Mouse (Mus musculus) forebrain, embryonic 10.5 days (tissue): ENCODE results near the gene Mcf2l. TPM values are rescaled to one million over a fixed set of nuclear protein-coding genes. Genes with fewer than 3 reads are reported as not detected.
A peak's percentile ranks its signal among the peaks of the same experiment; 100 is the strongest.

Experiments used
- DNase-seq: peaks from one replicate; pipeline ENCODE4 v3.0.0-alpha.2; 2017; ENCODE audit warnings: low spot score; ENCODE audit errors: extremely low spot score
- H3K27ac ChIP-seq: fragments of 300-500 bp; sonication (generic); 2 replicates; pipeline ENCODE4 v1.5.1; 2016; ENCODE audit warnings: mild to moderate bottlenecking
- H3K27me3 ChIP-seq: fragments of 300-500 bp; sonication (generic); 2 replicates; pipeline ENCODE4 v1.6.1; 2016; ENCODE audit warnings: mild to moderate bottlenecking; ENCODE audit not compliant: poor library complexity, severe bottlenecking
- H3K36me3 ChIP-seq: fragments of 300-500 bp; sonication (generic); replicated peaks from 2 replicates; pipeline ENCODE4 v1.6.1; 2016; ENCODE audit warnings: mild to moderate bottlenecking, moderate library complexity
- H3K4me1 ChIP-seq: fragments of 300-500 bp; sonication (generic); 2 replicates; pipeline ENCODE4 v1.6.1; 2016
- H3K4me3 ChIP-seq: fragments of 300-500 bp; sonication (generic); 2 replicates; pipeline ENCODE4 v1.5.1; 2016; ENCODE audit warnings: mild to moderate bottlenecking, moderate library complexity
- H3K9me3 ChIP-seq: fragments of 300-500 bp; sonication (generic); 2 replicates; pipeline ENCODE4 v1.6.1; 2016; ENCODE audit warnings: mild to moderate bottlenecking, moderate library complexity
- WGBS: fragments of 180-500 bp; shearing (Covaris S2); methylation state at CpG from one replicate; pipeline ENCODE4 v1.1.7; 2016; 5-methylcytosine and 5-hydroxymethylcytosine counted together
- polyA plus RNA-seq: library from polyadenylated mRNA; unstranded; fragments of >200 nt; fragmentation: Nextera tagmentation; extraction: Ambion mirVana; gene quantifications from 2 replicates; pipeline ENCODE4 v1.2.1, GENCODE M21; 2016

The Mcf2l gene
- polyA plus RNA-seq, 1 experiment from 2014 or later: 32.5 TPM

DNA sequence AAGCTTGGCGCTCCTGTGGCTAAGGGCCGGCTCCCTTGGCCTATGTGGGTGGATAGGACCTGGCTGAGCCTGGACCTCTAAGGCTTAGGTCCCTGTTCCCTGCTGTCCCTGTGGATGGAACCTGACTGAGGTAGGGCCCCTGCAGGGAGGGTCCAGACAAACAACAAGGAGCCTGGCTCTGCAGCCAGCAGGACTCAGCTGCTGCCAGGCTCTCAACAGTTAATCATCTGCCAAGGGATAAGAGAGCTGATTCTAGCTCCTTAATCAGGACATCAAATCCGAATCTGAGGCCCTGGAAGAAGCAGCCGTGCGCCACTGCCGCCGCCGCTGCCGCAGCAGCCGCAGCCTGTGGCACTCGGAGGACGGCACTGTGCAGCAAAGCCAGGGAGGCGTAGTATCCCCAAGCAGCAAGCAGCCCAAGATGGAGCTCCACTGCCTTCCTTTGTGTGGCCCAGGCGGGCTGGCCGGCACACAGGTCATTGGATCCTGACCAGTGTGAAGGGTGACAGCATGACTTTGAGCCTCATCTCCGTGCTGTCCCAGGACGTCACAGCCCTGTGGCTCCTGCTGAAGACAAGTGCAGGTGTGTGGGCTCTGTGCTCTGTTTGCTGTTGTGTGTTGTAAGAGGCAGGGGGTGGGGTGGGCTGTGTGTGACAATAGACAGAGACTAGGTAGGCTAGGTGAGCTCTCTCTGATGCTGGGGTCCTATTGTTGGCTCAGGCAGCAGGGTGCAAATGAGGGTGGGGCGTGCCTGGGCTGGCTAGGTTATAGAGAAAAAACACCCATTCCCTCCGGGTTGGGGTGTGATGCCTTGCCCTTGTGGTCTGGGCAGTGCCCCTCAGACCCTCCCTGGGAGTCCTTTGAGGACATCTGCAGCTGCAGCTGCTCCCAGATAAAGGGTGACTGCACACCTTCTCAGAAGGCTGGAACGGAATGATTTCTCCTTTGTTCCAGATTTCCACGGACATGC lies 74.3 kb downstream of the Mcf2l start:
- H3K27ac ChIP-seq: peak overlapping the region; percentile 84
- no peaks in the 10 kb centered on the region for H3K9me3 ChIP-seq
- H3K4me3 ChIP-seq: peak overlapping the region; percentile 49
- H3K27me3 ChIP-seq: peaks cover 7% of the 10 kb centered on the region
- H3K36me3 ChIP-seq: no peaks in the 10 kb centered on the region; the same call in 1 of the 2 replicates
- 6% methylated on average over 21 of the region's 21 CpGs for WGBS
- DNase-seq: peak; percentile 31
- peaks cover 34% of the 10 kb centered on the region for H3K4me1 ChIP-seq

DNA sequence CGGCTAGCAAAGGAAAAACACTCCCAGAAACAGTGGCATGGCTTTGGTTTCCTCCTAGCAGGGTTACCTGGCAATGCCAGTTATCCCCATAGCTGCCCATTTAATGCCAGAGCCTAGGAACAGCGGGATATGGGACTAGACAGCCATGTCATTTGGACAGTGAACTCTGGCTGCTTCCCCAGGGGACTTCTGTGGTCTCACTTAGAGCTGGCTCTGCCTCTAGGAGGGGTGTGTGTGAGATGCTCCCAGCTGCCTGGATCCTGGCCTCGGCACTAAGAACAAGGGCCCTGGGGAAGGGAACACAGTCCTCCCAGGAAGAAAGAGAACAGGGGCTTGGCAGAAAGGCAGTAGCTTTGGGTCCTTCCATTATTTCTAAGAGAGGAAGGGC lies 75.0 kb downstream of the Mcf2l start:
- H3K4me3 ChIP-seq: peak overlapping the region; percentile 49
- peak overlapping the region; percentile 84 for H3K27ac ChIP-seq
- H3K27me3 ChIP-seq: peaks cover 7% of the 10 kb centered on the region
- no peaks in the 10 kb centered on the region; the same call in 1 of the 2 replicates for H3K36me3 ChIP-seq
- no peak for DNase-seq
- WGBS: 23% methylated on average over 3 of the region's 3 CpGs
- peaks cover 37% of the 10 kb centered on the region for H3K4me1 ChIP-seq
- no peaks in the 10 kb centered on the region for H3K9me3 ChIP-seq

GRCm38 (mm10) chr8:12951051-12951630 lies 77.5 kb downstream of the Mcf2l start:
- no peak for DNase-seq
- no peak overlapping the region for H3K4me3 ChIP-seq
- H3K36me3 ChIP-seq: peaks cover 11% of the 10 kb centered on the region; the same call in 1 of the 2 replicates
- no peaks in the 10 kb centered on the region for H3K9me3 ChIP-seq
- H3K4me1 ChIP-seq: peaks cover 45% of the 10 kb centered on the region
- H3K27me3 ChIP-seq: peaks cover 7% of the 10 kb centered on the region
- H3K27ac ChIP-seq: no peak overlapping the region
- 87% methylated on average over 7 of the region's 7 CpGs for WGBS

- WGBS: 63% methylated on average over 6 of the region's 6 CpGs
- Histone ChIP-seq H3K27ac (0 out of 2 replicates have a peak overlapping the region, but pooled peaks have one; percentile 25), H3K4me1 (peaks cover 51% of the 10 kb centered on the region)
Measured at GRCm38 (mm10) chr8:12952699-12953098, 79.1 kb downstream of the Mcf2l start.

DNA sequence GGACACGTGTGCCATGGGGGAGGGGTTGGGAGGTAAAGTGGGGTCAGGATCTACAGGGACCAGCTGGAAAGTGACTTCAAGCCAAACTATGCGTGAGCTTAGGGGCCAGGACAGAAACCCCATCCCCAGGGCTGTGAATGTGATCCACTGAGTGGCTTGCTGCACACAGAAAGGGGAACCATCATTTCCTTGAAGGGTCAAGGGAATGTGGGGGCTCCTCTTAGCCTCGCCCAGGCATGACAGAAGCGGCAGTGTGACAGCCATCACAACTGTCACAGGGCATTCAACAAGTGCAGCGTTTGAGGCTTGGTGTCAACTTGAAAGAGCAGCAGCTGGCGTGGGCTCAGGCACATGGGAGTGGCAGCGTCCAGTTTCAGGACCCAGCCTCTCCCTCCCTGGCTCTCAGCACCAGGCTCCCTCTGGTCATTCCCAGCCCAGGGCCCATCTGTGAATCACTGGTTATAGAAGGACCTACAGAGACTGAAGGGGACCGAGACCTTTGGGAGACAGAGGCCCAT lies 81.8 kb downstream of the Mcf2l start:
- Histone ChIP-seq H3K9me3 (no peaks in the 10 kb centered on the region), H3K27ac (no peak overlapping the region), H3K4me1 (peaks cover 58% of the 10 kb centered on the region), H3K36me3 (peaks cover 11% of the 10 kb centered on the region; the same call in 1 of the 2 replicates), H3K4me3 (no peak overlapping the region), H3K27me3 (no peaks in the 10 kb centered on the region)
- 88% methylated on average over 8 of the region's 8 CpGs for whole genome bisulfite sequencing
- DNase-seq: no peak

More at GRCm38 (mm10) chr8:12952699-12953098, 79.1 kb downstream of the Mcf2l start:
- no peaks in the 10 kb centered on the region for H3K27me3 ChIP-seq
- DNase-seq: no peak
- peaks cover 11% of the 10 kb centered on the region; the same call in 1 of the 2 replicates for H3K36me3 ChIP-seq
- no peak overlapping the region for H3K4me3 ChIP-seq
- H3K9me3 ChIP-seq: no peaks in the 10 kb centered on the region

- Histone ChIP-seq H3K4me1 (peaks cover 63% of the 10 kb centered on the region), H3K27me3 (no peaks in the 10 kb centered on the region), H3K9me3 (no peaks in the 10 kb centered on the region), H3K36me3 (peaks cover 11% of the 10 kb centered on the region; the same call in 1 of the 2 replicates), H3K27ac (no peak overlapping the region), H3K4me3 (no peak overlapping the region)
- no peak for DNase-seq
- WGBS: 89% methylated on average over 4 of the region's 4 CpGs
Measured at GRCm38 (mm10) chr8:12955880-12956279, 82.3 kb downstream of the Mcf2l start.

GRCm38 (mm10) chr8:12956941-12957340 lies 83.3 kb downstream of the Mcf2l start:
- Histone ChIP-seq H3K4me3 (no peak overlapping the region), H3K27me3 (no peaks in the 10 kb centered on the region), H3K36me3 (peaks cover 11% of the 10 kb centered on the region; the same call in 1 of the 2 replicates), H3K4me1 (peaks cover 73% of the 10 kb centered on the region), H3K9me3 (no peaks in the 10 kb centered on the region), H3K27ac (no peak overlapping the region; the same call in 1 of the 2 replicates)
- no peak for DNase-seq
- WGBS: 79% methylated on average over 5 of the region's 5 CpGs

DNA sequence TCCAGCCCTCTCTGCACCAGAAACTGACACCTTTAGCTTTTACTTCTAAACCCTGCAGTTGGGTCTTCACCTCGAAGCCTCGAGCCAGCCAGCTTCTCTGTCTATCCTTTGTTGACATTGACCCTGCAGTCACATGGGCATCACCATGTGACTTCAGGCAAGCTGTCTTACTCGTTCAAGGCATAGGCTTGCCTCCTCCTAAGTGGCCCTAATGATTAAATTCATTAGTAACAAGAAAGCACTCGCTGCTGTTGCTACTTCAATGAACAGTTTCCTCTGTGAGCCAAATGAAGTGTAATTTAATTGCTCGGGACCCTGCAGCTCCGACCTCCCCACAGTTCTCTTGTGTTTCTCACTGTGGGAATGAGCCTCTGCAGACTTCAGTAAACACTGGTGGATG lies 83.8 kb downstream of the Mcf2l start:
- peaks cover 78% of the 10 kb centered on the region for H3K4me1 ChIP-seq
- 52% methylated on average over 6 of the region's 6 CpGs for whole genome bisulfite sequencing

GRCm38 (mm10) chr8:12960609-12961008 lies 87.0 kb downstream of the Mcf2l start:
- Histone ChIP-seq H3K27ac (no peak overlapping the region), H3K4me1 (peaks cover 74% of the 10 kb centered on the region), H3K36me3 (peaks cover 13% of the 10 kb centered on the region), H3K27me3 (no peaks in the 10 kb centered on the region), H3K4me3 (no peak overlapping the region), H3K9me3 (no peaks in the 10 kb centered on the region)
- no peak for DNase-seq
- 90% methylated on average over 2 of the region's 2 CpGs for WGBS

More for the DNA sequence above, 83.8 kb downstream of the Mcf2l start:
- H3K4me3 ChIP-seq: no peak overlapping the region
- H3K27me3 ChIP-seq: no peaks in the 10 kb centered on the region
- H3K9me3 ChIP-seq: no peaks in the 10 kb centered on the region
- H3K36me3 ChIP-seq: peaks cover 11% of the 10 kb centered on the region; the same call in 1 of the 2 replicates
- H3K27ac ChIP-seq: no peak overlapping the region; the same call in 1 of the 2 replicates
- no peak for DNase-seq

DNA sequence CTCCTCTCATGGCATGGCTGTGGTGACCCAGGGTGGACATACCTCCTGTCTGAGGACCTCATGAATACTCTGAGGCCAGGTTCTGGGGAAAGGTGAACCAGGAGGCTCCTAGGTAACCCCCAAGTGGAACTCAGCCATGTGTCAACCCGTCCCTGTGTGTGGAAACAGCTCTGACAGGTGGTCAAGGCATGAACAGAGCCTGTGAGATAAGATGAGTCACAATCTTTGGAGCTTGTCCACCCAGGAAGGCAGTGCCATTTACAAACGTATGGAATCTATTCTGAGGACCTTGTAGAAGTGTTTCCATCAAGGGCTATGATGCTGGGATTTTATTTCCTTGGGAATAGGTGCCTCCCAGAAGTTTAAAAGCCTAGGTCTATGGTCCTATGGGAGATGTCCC lies 87.6 kb downstream of the Mcf2l start:
- no peaks in the 10 kb centered on the region for H3K9me3 ChIP-seq
- no peak for DNase-seq
- peaks cover 72% of the 10 kb centered on the region for H3K4me1 ChIP-seq
- no peak overlapping the region for H3K27ac ChIP-seq
- 73% methylated on average over 2 of the region's 2 CpGs for WGBS
- peaks cover 19% of the 10 kb centered on the region for H3K36me3 ChIP-seq
- no peaks in the 10 kb centered on the region for H3K27me3 ChIP-seq
- no peak overlapping the region for H3K4me3 ChIP-seq

- Histone ChIP-seq H3K27me3 (no peaks in the 10 kb centered on the region), H3K4me1 (peaks cover 64% of the 10 kb centered on the region), H3K4me3 (no peak overlapping the region), H3K36me3 (peaks cover 24% of the 10 kb centered on the region), H3K9me3 (no peaks in the 10 kb centered on the region), H3K27ac (0 out of 2 replicates have a peak overlapping the region, but pooled peaks have one; percentile 11)
- no peak for DNase-seq
- 74% methylated on average over 8 of the region's 8 CpGs for WGBS
Measured at GRCm38 (mm10) chr8:12961821-12962534, 88.4 kb downstream of the Mcf2l start.
